Mouse (Mus musculus): ENCODE results near the gene Sept11.

The Sept11 gene

GRCm38 (mm10) chr5:93095301-93095700, 2.1 kb downstream of the Sept11 start:
- no peak for DNase-seq (ENCODE audit: low spot score)

GRCm38 (mm10) chr5:93097204-93097906, 4.1 kb downstream of the Sept11 start:
- no peak for DNase-seq (ENCODE audit: low spot score)

GRCm38 (mm10) chr5:93098219-93098618, 5.0 kb downstream of the Sept11 start:
- DNase-seq (ENCODE audit: low spot score): no peak

GRCm38 (mm10) chr5:93098811-93099210, 5.6 kb downstream of the Sept11 start:
- no peak for DNase-seq (ENCODE audit: low spot score)

- no peak for DNase-seq (ENCODE audit: low spot score)
These were observed 7.7 kb downstream of the Sept11 start for GRCm38 (mm10) chr5:93100906-93101305.

- no peak for DNase-seq (ENCODE audit: low spot score)
These were observed 8.1 kb downstream of the Sept11 start for GRCm38 (mm10) chr5:93101371-93101791.

- DNase-seq (ENCODE audit: low spot score): no peak
These were observed 10.4 kb downstream of the Sept11 start for GRCm38 (mm10) chr5:93103603-93104002.

- no peak for DNase-seq (ENCODE audit: low spot score)
These were observed 12.0 kb downstream of the Sept11 start for GRCm38 (mm10) chr5:93104987-93105823.

- no peak for DNase-seq (ENCODE audit: low spot score)
These were observed 12.8 kb downstream of the Sept11 start for GRCm38 (mm10) chr5:93106048-93106447.

- DNase-seq (ENCODE audit: low spot score): no peak
These were observed 15.5 kb downstream of the Sept11 start for GRCm38 (mm10) chr5:93108703-93109102.

- no peak for DNase-seq (ENCODE audit: low spot score)
These were observed 16.3 kb downstream of the Sept11 start for GRCm38 (mm10) chr5:93109555-93109954.

- no peak for DNase-seq (ENCODE audit: low spot score)
These were observed 19.1 kb downstream of the Sept11 start for GRCm38 (mm10) chr5:93112290-93112689.

- DNase-seq (ENCODE audit: low spot score): no peak
These were observed 20.3 kb downstream of the Sept11 start for GRCm38 (mm10) chr5:93113517-93113916.

GRCm38 (mm10) chr5:93114515-93114914, 21.3 kb downstream of the Sept11 start:
- DNase-seq (ENCODE audit: low spot score): no peak

GRCm38 (mm10) chr5:93115059-93115458, 21.8 kb downstream of the Sept11 start:
- no peak for DNase-seq (ENCODE audit: low spot score)

- DNase-seq (ENCODE audit: low spot score): no peak
These were observed 22.6 kb downstream of the Sept11 start for GRCm38 (mm10) chr5:93115854-93116253.

GRCm38 (mm10) chr5:93117648-93118047, 24.4 kb downstream of the Sept11 start:
- DNase-seq (ENCODE audit: low spot score): no peak

GRCm38 (mm10) chr5:93121660-93122059, 28.4 kb downstream of the Sept11 start:
- DNase-seq (ENCODE audit: low spot score): no peak

- no peak for DNase-seq (ENCODE audit: low spot score)
These were observed 31.0 kb downstream of the Sept11 start for GRCm38 (mm10) chr5:93124031-93124826.

- no peak for DNase-seq (ENCODE audit: low spot score)
These were observed 32.1 kb downstream of the Sept11 start for GRCm38 (mm10) chr5:93125325-93125724.

GRCm38 (mm10) chr5:93126222-93126929, 33.1 kb downstream of the Sept11 start:
- no peak for DNase-seq (ENCODE audit: low spot score)

Measured in left cerebral cortex, adult 11 months (tissue).